Mouse (Mus musculus): Measurements from ENCODE around the gene Fbxl5. TPM values are rescaled to one million over a fixed set of nuclear protein-coding genes. Genes with fewer than 3 reads are reported as not detected.
A peak's percentile ranks its signal among the peaks of the same experiment; 100 is the strongest.

Gene Fbxl5
- 61.6 and 64.1 TPM in 2 replicates for polyA plus RNA-seq (2014; fragmentation: Nextera tagmentation; extraction: Ambion mirVana)

DNA sequence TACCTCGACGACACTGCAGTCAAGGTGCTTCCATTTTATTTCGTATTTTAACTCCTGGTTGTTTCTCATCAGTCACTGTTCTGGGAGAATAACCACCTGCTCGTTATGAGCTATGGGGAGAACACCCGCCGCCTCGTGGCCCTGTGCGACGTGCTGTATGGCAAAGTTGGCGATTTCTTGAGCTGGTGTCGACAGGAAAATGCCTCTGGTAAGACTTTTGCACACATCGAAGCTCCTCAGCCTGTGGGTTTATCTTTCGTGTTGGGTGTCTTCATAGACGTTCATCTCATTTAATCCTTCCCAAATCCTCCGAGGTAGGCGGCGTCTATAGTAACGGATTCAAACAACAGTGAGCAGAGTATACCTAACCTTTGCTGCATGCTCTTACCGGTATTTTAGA, at the start of gene Fbxl5:
Fbxl5 (minus strand) TSS at position 101 of the 400 bp plus-strand sequence.
- Histone ChIP-seq H3K36me3 (ENCODE audit: control insufficient read depth, insufficient read depth, low read length) (no peaks in the 10 kb centered on the region), H3K9me3 (ENCODE audit: control insufficient read depth, low read length) (no peaks in the 10 kb centered on the region), H3K4me2 (ENCODE audit: low read depth, low read length) (no peak within 1 kb of the TSS), H3K27ac (replicated peaks; ENCODE audit: low read depth, low read length) (no peak within 1 kb of the TSS), H3K4me1 (ENCODE audit: control insufficient read depth, insufficient read depth, low read length) (no peaks in the 10 kb centered on the region), H3K27me3 (replicated peaks; ENCODE audit: control insufficient read depth, insufficient read depth, low read length) (no peaks in the 10 kb centered on the region), H3K9ac (ENCODE audit: low read depth, low read length) (no peak within 1 kb of the TSS), H3K4me3 (ENCODE audit: low read depth, low read length) (no peak within 1 kb of the TSS)
- DNase-seq (ENCODE audit: low spot score), result no peak
- ATAC-seq (ENCODE audit: low read depth), result no peak
- 82% methylated on average over 19 of the region's 19 CpGs for WGBS

- ATAC-seq (ENCODE audit: low read depth) (peak; percentile 60), DNase-seq (ENCODE audit: low spot score) (peak; percentile 38)
- no peaks in the 10 kb centered on the region for H3K36me3 ChIP-seq (ENCODE audit: control insufficient read depth, insufficient read depth, low read length)
- H3K4me1 ChIP-seq (ENCODE audit: control insufficient read depth, insufficient read depth, low read length), result peaks cover 11% of the 10 kb centered on the region; the same call in 1 of the 2 replicates
- H3K9me3 ChIP-seq (ENCODE audit: control insufficient read depth, low read length), result no peaks in the 10 kb centered on the region
- H3K4me2 ChIP-seq (ENCODE audit: low read depth, low read length), result peak overlapping the region; percentile 72
- peak overlapping the region; percentile 40 for H3K4me3 ChIP-seq (ENCODE audit: low read depth, low read length)
- WGBS, result 3% methylated on average over 27 of the region's 28 CpGs
- H3K27me3 ChIP-seq (replicated peaks; ENCODE audit: control insufficient read depth, insufficient read depth, low read length), result no peaks in the 10 kb centered on the region
- peak overlapping the region; percentile 61 for H3K9ac ChIP-seq (ENCODE audit: low read depth, low read length)
- H3K27ac ChIP-seq (replicated peaks; ENCODE audit: low read depth, low read length), result no peak overlapping the region; the same call in 1 of the 2 replicates
Observed at GRCm38 (mm10) chr5:43868711-43869600, 47.5 kb upstream of the Fbxl5 start.

GRCm38 (mm10) chr5:43868253-43868652, 46.8 kb upstream of the Fbxl5 start, which contains the start of gene Cd38:
TSS of gene Cd38 (plus strand) at chr5:43868553.
- DNase-seq (ENCODE audit: low spot score), result no peak
- peak within 1 kb of the TSS; percentile 72 for H3K4me2 ChIP-seq (ENCODE audit: low read depth, low read length)
- no peaks in the 10 kb centered on the region for H3K9me3 ChIP-seq (ENCODE audit: control insufficient read depth, low read length)
- ATAC-seq (ENCODE audit: low read depth), result no peak
- peak within 1 kb of the TSS; percentile 40 for H3K4me3 ChIP-seq (ENCODE audit: low read depth, low read length)
- H3K27me3 ChIP-seq (replicated peaks; ENCODE audit: control insufficient read depth, insufficient read depth, low read length), result no peaks in the 10 kb centered on the region
- H3K4me1 ChIP-seq (ENCODE audit: control insufficient read depth, insufficient read depth, low read length), result peaks cover 11% of the 10 kb centered on the region; the same call in 1 of the 2 replicates
- H3K36me3 ChIP-seq (ENCODE audit: control insufficient read depth, insufficient read depth, low read length), result no peaks in the 10 kb centered on the region
- H3K27ac ChIP-seq (replicated peaks; ENCODE audit: low read depth, low read length), result no peak within 1 kb of the TSS; the same call in 1 of the 2 replicates
- peak within 1 kb of the TSS; percentile 61 for H3K9ac ChIP-seq (ENCODE audit: low read depth, low read length)

- Histone ChIP-seq H3K36me3 (ENCODE audit: control insufficient read depth, insufficient read depth, low read length) (no peaks in the 10 kb centered on the region), H3K4me2 (ENCODE audit: low read depth, low read length) (no peak overlapping the region), H3K9me3 (ENCODE audit: control insufficient read depth, low read length) (no peaks in the 10 kb centered on the region), H3K4me1 (ENCODE audit: control insufficient read depth, insufficient read depth, low read length) (peaks cover 11% of the 10 kb centered on the region; the same call in 1 of the 2 replicates), H3K27ac (replicated peaks; ENCODE audit: low read depth, low read length) (no peak overlapping the region), H3K4me3 (ENCODE audit: low read depth, low read length) (no peak overlapping the region), H3K9ac (ENCODE audit: low read depth, low read length) (no peak overlapping the region), H3K27me3 (replicated peaks; ENCODE audit: control insufficient read depth, insufficient read depth, low read length) (no peaks in the 10 kb centered on the region)
- DNase-seq (ENCODE audit: low spot score), result no peak
- 77% methylated on average over 2 of the region's 2 CpGs for WGBS
- ATAC-seq (ENCODE audit: low read depth), result no peak
Observed at GRCm38 (mm10) chr5:43865316-43865715, 43.9 kb upstream of the Fbxl5 start.

- Histone ChIP-seq H3K4me1 (ENCODE audit: control insufficient read depth, insufficient read depth, low read length) (no peaks in the 10 kb centered on the region), H3K9me3 (ENCODE audit: control insufficient read depth, low read length) (no peaks in the 10 kb centered on the region), H3K9ac (ENCODE audit: low read depth, low read length) (no peak overlapping the region), H3K4me3 (ENCODE audit: low read depth, low read length) (no peak overlapping the region), H3K27me3 (replicated peaks; ENCODE audit: control insufficient read depth, insufficient read depth, low read length) (no peaks in the 10 kb centered on the region), H3K4me2 (ENCODE audit: low read depth, low read length) (no peak overlapping the region), H3K27ac (replicated peaks; ENCODE audit: low read depth, low read length) (no peak overlapping the region), H3K36me3 (ENCODE audit: control insufficient read depth, insufficient read depth, low read length) (no peaks in the 10 kb centered on the region)
- 73% methylated on average over 6 of the region's 6 CpGs for WGBS
- no peak for ATAC-seq (ENCODE audit: low read depth)
- no peak for DNase-seq (ENCODE audit: low spot score)
Observed at GRCm38 (mm10) chr5:43863642-43864041, 42.2 kb upstream of the Fbxl5 start.

- H3K9ac ChIP-seq (ENCODE audit: low read depth, low read length), result no peak overlapping the region
- WGBS, result 70% methylated on average over 5 of the region's 5 CpGs
- H3K4me2 ChIP-seq (ENCODE audit: low read depth, low read length), result no peak overlapping the region
- no peaks in the 10 kb centered on the region for H3K27me3 ChIP-seq (replicated peaks; ENCODE audit: control insufficient read depth, insufficient read depth, low read length)
- H3K4me1 ChIP-seq (ENCODE audit: control insufficient read depth, insufficient read depth, low read length), result no peaks in the 10 kb centered on the region
- DNase-seq (ENCODE audit: low spot score), result no peak
- H3K9me3 ChIP-seq (ENCODE audit: control insufficient read depth, low read length), result peaks cover 7% of the 10 kb centered on the region; the same call in 1 of the 2 replicates
- no peaks in the 10 kb centered on the region for H3K36me3 ChIP-seq (ENCODE audit: control insufficient read depth, insufficient read depth, low read length)
- no peak for ATAC-seq (ENCODE audit: low read depth)
- H3K27ac ChIP-seq (replicated peaks; ENCODE audit: low read depth, low read length), result no peak overlapping the region
- no peak overlapping the region for H3K4me3 ChIP-seq (ENCODE audit: low read depth, low read length)
Observed at GRCm38 (mm10) chr5:43860670-43861431, 39.4 kb upstream of the Fbxl5 start.

- WGBS, result 89% methylated on average over 5 of the region's 5 CpGs
- DNase-seq (ENCODE audit: low spot score), result no peak
- peaks cover 7% of the 10 kb centered on the region; the same call in 1 of the 2 replicates for H3K9me3 ChIP-seq (ENCODE audit: control insufficient read depth, low read length)
- H3K4me3 ChIP-seq (ENCODE audit: low read depth, low read length), result no peak overlapping the region
- no peak overlapping the region for H3K9ac ChIP-seq (ENCODE audit: low read depth, low read length)
- H3K4me2 ChIP-seq (ENCODE audit: low read depth, low read length), result no peak overlapping the region
- ATAC-seq (ENCODE audit: low read depth), result no peak; the same call in 1 of the 2 replicates
- H3K36me3 ChIP-seq (ENCODE audit: control insufficient read depth, insufficient read depth, low read length), result no peaks in the 10 kb centered on the region
- H3K27ac ChIP-seq (replicated peaks; ENCODE audit: low read depth, low read length), result no peak overlapping the region
- no peaks in the 10 kb centered on the region for H3K4me1 ChIP-seq (ENCODE audit: control insufficient read depth, insufficient read depth, low read length)
- no peaks in the 10 kb centered on the region for H3K27me3 ChIP-seq (replicated peaks; ENCODE audit: control insufficient read depth, insufficient read depth, low read length)
Observed at GRCm38 (mm10) chr5:43860096-43860495, 38.7 kb upstream of the Fbxl5 start.

GRCm38 (mm10) chr5:43859663-43860062, 38.2 kb upstream of the Fbxl5 start:
- Histone ChIP-seq H3K9me3 (ENCODE audit: control insufficient read depth, low read length) (peaks cover 7% of the 10 kb centered on the region; the same call in 1 of the 2 replicates), H3K36me3 (ENCODE audit: control insufficient read depth, insufficient read depth, low read length) (no peaks in the 10 kb centered on the region), H3K4me3 (ENCODE audit: low read depth, low read length) (no peak overlapping the region), H3K9ac (ENCODE audit: low read depth, low read length) (no peak overlapping the region), H3K27me3 (replicated peaks; ENCODE audit: control insufficient read depth, insufficient read depth, low read length) (no peaks in the 10 kb centered on the region), H3K4me2 (ENCODE audit: low read depth, low read length) (no peak overlapping the region), H3K4me1 (ENCODE audit: control insufficient read depth, insufficient read depth, low read length) (no peaks in the 10 kb centered on the region), H3K27ac (replicated peaks; ENCODE audit: low read depth, low read length) (no peak overlapping the region)
- WGBS, result 86% methylated on average over 8 of the region's 8 CpGs
- ATAC-seq (ENCODE audit: low read depth) (no peak), DNase-seq (ENCODE audit: low spot score) (no peak)
